Mouse (Mus musculus): ENCODE measurements at regions not wholly inside any gene's neighbourhood (a gene's known extent, or its start where the extent isn't known, plus 50 kb on each side); places are given as distances from the start of the nearest gene placed in this dataset.

GRCm38 (mm10) chr5:116994508-116994907, 121.4 kb downstream of the Suds3 start:
- TF ChIP-seq GATA1 (IDR thresholded peaks at IDR 0.05; ENCODE audit: borderline replicate concordance, low read length) (no peak), FLI1 (IDR thresholded peaks at IDR 0.05; ENCODE audit: low read length) (no peak)
